Mouse (Mus musculus) stomach, embryonic 15.5 days (tissue): ENCODE results near the gene Dusp18. TPM values are rescaled to one million over a fixed set of nuclear protein-coding genes. Genes with fewer than 3 reads are reported as not detected.
"Not testable (repeated sequence)": the region's sequence is repeated elsewhere in the genome, so short reads cannot be mapped to it uniquely, and the experiment has no call there.

ENCODE experiments used
- ATAC-seq: fragments of 200-750 bp; cut with Nextera tagmentation; 2 replicates; pipeline ENCODE4 v1.8.0; 2017; ENCODE audit warnings: low read depth, moderate number of reproducible peaks, moderate TSS enrichment; ENCODE audit not compliant: insufficient read depth, low FRiP score
- H3K27ac ChIP-seq: fragments of 300-500 bp; sonication (generic); 2 replicates; pipeline ENCODE4 v1.5.1; 2015; ENCODE audit warnings: mild to moderate bottlenecking, inconsistent platforms
- H3K27me3 ChIP-seq: fragments of 300-500 bp; sonication (generic); replicated peaks from 2 replicates; pipeline ENCODE4 v1.6.1; 2015; ENCODE audit warnings: inconsistent platforms
- H3K36me3 ChIP-seq: fragments of 300-500 bp; sonication (generic); 2 replicates; pipeline ENCODE4 v1.6.1; 2015; ENCODE audit warnings: inconsistent platforms
- H3K4me1 ChIP-seq: fragments of 300-500 bp; sonication (generic); 2 replicates; pipeline ENCODE4 v1.6.1; 2015; ENCODE audit warnings: inconsistent platforms
- H3K4me2 ChIP-seq: fragments of 300-500 bp; sonication (generic); 2 replicates; pipeline ENCODE4 v1.6.1; 2015; ENCODE audit warnings: mild to moderate bottlenecking, inconsistent platforms
- H3K4me3 ChIP-seq: fragments of 300-500 bp; sonication (generic); replicated peaks from 2 replicates; pipeline ENCODE4 v1.5.1; 2015; ENCODE audit warnings: inconsistent platforms
- H3K9ac ChIP-seq: fragments of 300-500 bp; sonication (generic); 2 replicates; pipeline ENCODE4 v1.6.1; 2015; ENCODE audit warnings: inconsistent platforms
- H3K9me3 ChIP-seq: fragments of 300-500 bp; sonication (generic); 2 replicates; pipeline ENCODE4 v1.6.1; 2016; ENCODE audit warnings: inconsistent platforms
- WGBS: fragments of 180-500 bp; shearing (Covaris S2); methylation state at CpG from one replicate; pipeline ENCODE4 v1.1.7; 2015; 5-methylcytosine and 5-hydroxymethylcytosine counted together
- polyA plus RNA-seq: library from polyadenylated mRNA; unstranded; fragments of >200 nt; fragmentation: Nextera tagmentation; extraction: Ambion mirVana; gene quantifications from 2 replicates; pipeline ENCODE4 v1.2.1, GENCODE M21; 2015

The Dusp18 gene
- polyA plus RNA-seq, 1 experiment from 2014 or later, result 8.0 TPM

DNA sequence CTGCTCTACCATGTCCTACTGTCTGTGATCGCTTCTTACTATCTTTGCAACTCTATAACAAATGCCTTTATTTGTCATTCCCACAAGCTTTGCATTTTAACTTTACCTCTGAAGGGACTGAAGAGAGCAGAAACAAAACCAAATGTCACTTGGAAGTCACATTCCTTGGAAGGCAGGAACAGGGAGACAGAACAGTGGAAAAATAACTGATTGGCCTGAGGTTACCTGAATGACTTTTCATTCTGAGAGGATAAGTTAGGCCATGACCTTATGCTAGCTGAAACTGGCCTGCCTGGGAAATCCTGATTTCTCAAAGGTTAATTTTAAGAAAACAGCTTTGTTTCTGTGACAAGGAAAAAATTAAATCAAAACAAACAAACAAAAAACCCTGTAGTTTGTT, 893 bp downstream of the Dusp18 start:
- Histone ChIP-seq H3K27ac (no peak overlapping the region), H3K9ac (no peak overlapping the region), H3K4me2 (no peak overlapping the region), H3K4me3 (no peak overlapping the region), H3K36me3 (no peaks in the 10 kb centered on the region), H3K27me3 (no peaks in the 10 kb centered on the region), H3K4me1 (peaks cover 4% of the 10 kb centered on the region; the same call in 1 of the 2 replicates), H3K9me3 (no peaks in the 10 kb centered on the region)
- no peak for ATAC-seq
- WGBS, result 74% methylated on average over 1 of the region's 1 CpGs

DNA sequence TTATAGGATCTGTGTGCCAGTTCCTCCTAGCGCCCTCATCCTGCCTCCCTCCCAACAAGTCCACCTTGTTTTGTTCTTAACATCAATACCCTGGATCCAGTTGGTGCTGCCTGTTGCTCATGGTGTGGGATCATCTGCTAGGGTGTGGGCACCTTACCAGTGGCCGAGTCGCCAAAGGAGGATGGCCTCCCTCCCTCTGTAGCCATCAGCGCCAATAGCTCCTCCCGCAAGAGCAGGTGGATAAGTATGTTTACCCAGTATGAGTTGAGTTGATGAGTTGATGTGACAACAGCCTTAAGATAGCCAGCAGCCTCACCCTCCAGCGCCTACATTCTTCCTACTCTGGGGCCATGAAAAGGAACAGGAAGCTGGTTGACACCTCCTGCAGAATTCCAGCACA, 5.3 kb downstream of the Dusp18 start:
- H3K9ac ChIP-seq, result no peak overlapping the region
- H3K4me2 ChIP-seq, result no peak overlapping the region
- H3K4me1 ChIP-seq, result no peaks in the 10 kb centered on the region
- H3K4me3 ChIP-seq, result no peak overlapping the region
- no peaks in the 10 kb centered on the region for H3K36me3 ChIP-seq
- no peaks in the 10 kb centered on the region for H3K9me3 ChIP-seq
- no peak overlapping the region for H3K27ac ChIP-seq
- no peak for ATAC-seq
- WGBS, result 66% methylated on average over 6 of the region's 6 CpGs
- H3K27me3 ChIP-seq, result no peaks in the 10 kb centered on the region

GRCm38 (mm10) chr11:3902516-3902915, 7.5 kb downstream of the Dusp18 start:
- no peaks in the 10 kb centered on the region for H3K36me3 ChIP-seq
- no peak overlapping the region for H3K27ac ChIP-seq
- no peak for ATAC-seq
- H3K4me2 ChIP-seq, result no peak overlapping the region
- no peaks in the 10 kb centered on the region for H3K27me3 ChIP-seq
- WGBS, result 90% methylated on average over 3 of the region's 3 CpGs
- H3K4me1 ChIP-seq, result no peaks in the 10 kb centered on the region
- no peak overlapping the region for H3K9ac ChIP-seq
- H3K9me3 ChIP-seq, result no peaks in the 10 kb centered on the region
- no peak overlapping the region for H3K4me3 ChIP-seq

- no peaks in the 10 kb centered on the region for H3K9me3 ChIP-seq
- ATAC-seq, result no peak
These were observed 8.0 kb downstream of the Dusp18 start for GRCm38 (mm10) chr11:3903046-3903445.

DNA sequence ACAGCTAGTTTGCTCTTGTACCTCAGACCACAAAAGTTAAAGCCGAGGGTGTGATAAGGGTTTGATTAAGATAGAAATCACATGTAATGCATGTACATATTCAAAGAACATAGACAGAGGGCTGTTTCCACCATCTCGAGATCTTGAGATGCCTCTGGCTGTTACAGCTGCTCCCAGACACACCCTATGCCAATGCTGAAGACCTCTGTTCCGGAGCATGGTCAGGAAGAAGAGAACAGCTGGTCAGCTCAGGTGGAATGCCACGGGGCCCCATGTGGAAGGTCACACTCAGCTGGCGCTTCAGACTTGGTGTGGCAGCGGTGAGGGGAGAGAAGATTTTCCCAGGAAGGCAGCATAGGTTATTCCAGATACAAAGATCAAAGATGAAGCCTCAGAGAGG, 9.6 kb downstream of the Dusp18 start:
- no peaks in the 10 kb centered on the region for H3K36me3 ChIP-seq
- H3K27me3 ChIP-seq, result no peaks in the 10 kb centered on the region
- no peak overlapping the region for H3K9ac ChIP-seq
- no peaks in the 10 kb centered on the region for H3K9me3 ChIP-seq
- no peaks in the 10 kb centered on the region for H3K4me1 ChIP-seq
- no peak for ATAC-seq
- no peak overlapping the region for H3K4me2 ChIP-seq
- 73% methylated on average over 6 of the region's 6 CpGs for WGBS
- no peak overlapping the region for H3K4me3 ChIP-seq
- H3K27ac ChIP-seq, result no peak overlapping the region

More at GRCm38 (mm10) chr11:3903046-3903445, 8.0 kb downstream of the Dusp18 start:
- Histone ChIP-seq H3K4me1 (no peaks in the 10 kb centered on the region), H3K27me3 (no peaks in the 10 kb centered on the region), H3K4me2 (no peak overlapping the region), H3K27ac (no peak overlapping the region), H3K4me3 (no peak overlapping the region), H3K36me3 (no peaks in the 10 kb centered on the region), H3K9ac (no peak overlapping the region)
- WGBS, result 79% methylated on average over 5 of the region's 5 CpGs

GRCm38 (mm10) chr11:3905446-3905845, 10.4 kb downstream of the Dusp18 start:
- H3K9ac ChIP-seq, result no peak overlapping the region
- H3K4me3 ChIP-seq, result no peak overlapping the region
- H3K36me3 ChIP-seq, result no peaks in the 10 kb centered on the region
- H3K9me3 ChIP-seq, result no peaks in the 10 kb centered on the region
- H3K4me2 ChIP-seq, result no peak overlapping the region
- WGBS, result 82% methylated on average over 1 of the region's 1 CpGs
- H3K27ac ChIP-seq, result no peak overlapping the region
- H3K27me3 ChIP-seq, result no peaks in the 10 kb centered on the region
- 0 out of 2 replicates have a peak, but pooled peaks cover 2% of the 10 kb centered on the region for H3K4me1 ChIP-seq
- ATAC-seq, result no peak

GRCm38 (mm10) chr11:3909236-3909635, 14.2 kb downstream of the Dusp18 start:
- no peak for ATAC-seq
- no peaks in the 10 kb centered on the region for H3K36me3 ChIP-seq
- 0 out of 2 replicates have a peak, but pooled peaks cover 7% of the 10 kb centered on the region for H3K27me3 ChIP-seq
- H3K4me2 ChIP-seq, result no peak overlapping the region
- H3K9ac ChIP-seq, result no peak overlapping the region
- no peak overlapping the region for H3K4me3 ChIP-seq
- peaks cover 31% of the 10 kb centered on the region for H3K4me1 ChIP-seq
- H3K27ac ChIP-seq, result no peak overlapping the region
- no peaks in the 10 kb centered on the region for H3K9me3 ChIP-seq
- WGBS, result 80% methylated on average over 4 of the region's 4 CpGs

- Histone ChIP-seq H3K36me3 (no peaks in the 10 kb centered on the region), H3K4me1 (peaks cover 34% of the 10 kb centered on the region), H3K27ac (no peak overlapping the region), H3K4me3 (no peak overlapping the region), H3K27me3 (0 out of 2 replicates have a peak, but pooled peaks cover 7% of the 10 kb centered on the region), H3K9ac (no peak overlapping the region), H3K4me2 (no peak overlapping the region), H3K9me3 (no peaks in the 10 kb centered on the region)
- 59% methylated on average over 5 of the region's 5 CpGs for WGBS
- ATAC-seq, result no peak
These were observed 15.7 kb downstream of the Dusp18 start for GRCm38 (mm10) chr11:3910513-3911310.

DNA sequence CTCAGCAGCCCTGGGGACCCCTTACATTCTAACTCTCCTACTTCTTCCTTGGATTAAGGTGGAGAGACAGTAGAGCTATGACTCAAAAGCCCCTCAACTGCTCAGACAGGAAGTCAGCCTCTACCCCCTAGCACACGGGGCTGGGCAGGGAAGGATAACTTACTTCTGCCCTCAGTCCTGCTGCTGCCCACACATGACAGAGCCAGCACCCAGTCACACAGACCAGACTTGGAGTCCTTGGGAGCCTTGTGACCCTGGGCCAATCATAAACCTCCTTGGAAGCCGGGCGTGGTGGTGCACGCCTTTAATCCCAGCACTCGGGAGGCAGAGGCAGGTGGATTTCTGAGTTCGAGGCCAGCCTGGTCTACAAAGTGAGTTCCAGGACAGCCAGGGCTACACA, 16.4 kb downstream of the Dusp18 start:
- H3K9ac ChIP-seq, H3K9me3 ChIP-seq, ATAC-seq, H3K27ac ChIP-seq, H3K36me3 ChIP-seq, H3K4me3 ChIP-seq, H3K27me3 ChIP-seq, H3K4me2 ChIP-seq: not testable (repeated sequence)
- WGBS, result 85% methylated on average over 6 of the region's 6 CpGs
- H3K4me1 ChIP-seq, result peaks cover 34% of the 10 kb centered on the region

DNA sequence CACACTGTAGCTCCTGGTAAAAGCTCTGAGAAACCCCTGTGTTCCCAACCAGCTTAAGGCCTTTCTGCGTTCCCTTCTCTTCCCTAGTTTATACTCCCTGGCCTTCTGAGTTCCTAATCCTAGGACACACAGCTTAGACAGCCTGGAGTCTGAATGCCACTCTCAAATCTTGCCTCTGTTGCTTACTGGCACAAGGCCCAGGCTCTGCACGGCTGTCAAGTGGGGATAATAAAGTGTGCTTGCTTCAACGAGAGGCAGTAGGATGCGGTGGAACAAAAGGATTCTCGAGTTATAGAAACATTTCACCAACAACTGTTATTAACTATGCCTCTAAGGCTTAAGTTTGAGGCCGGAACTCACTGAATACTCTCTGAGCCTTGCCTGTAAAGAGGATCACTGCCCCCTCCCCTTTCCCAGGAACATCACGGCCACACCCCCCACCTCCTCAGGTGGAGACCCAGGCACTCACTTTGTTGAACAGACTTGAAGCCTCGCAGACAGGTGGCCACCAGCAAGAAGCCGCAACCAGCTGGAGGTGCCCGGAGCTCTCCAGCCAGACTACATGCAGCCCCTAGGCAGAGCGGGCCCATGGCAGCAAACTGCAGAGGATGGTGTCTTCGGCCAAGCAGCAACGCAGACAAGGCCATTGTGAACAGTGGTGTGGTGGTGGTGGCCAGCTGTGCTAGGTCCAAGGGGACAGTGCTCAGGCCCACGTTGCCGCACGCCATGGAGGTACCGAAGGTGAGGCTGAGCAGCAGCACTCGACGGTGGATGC, 17.2 kb downstream of the Dusp18 start:
- peaks cover 34% of the 10 kb centered on the region for H3K4me1 ChIP-seq
- H3K9me3 ChIP-seq, result no peaks in the 10 kb centered on the region
- H3K36me3 ChIP-seq, result no peaks in the 10 kb centered on the region
- peak overlapping the region; percentile 83 for H3K4me2 ChIP-seq
- WGBS, result 23% methylated on average over 19 of the region's 19 CpGs
- peaks cover 7% of the 10 kb centered on the region; the same call in 1 of the 2 replicates for H3K27me3 ChIP-seq
- H3K4me3 ChIP-seq, result peak overlapping the region; percentile 58
- no peak overlapping the region for H3K27ac ChIP-seq
- no peak overlapping the region for H3K9ac ChIP-seq
- ATAC-seq, result no peak

DNA sequence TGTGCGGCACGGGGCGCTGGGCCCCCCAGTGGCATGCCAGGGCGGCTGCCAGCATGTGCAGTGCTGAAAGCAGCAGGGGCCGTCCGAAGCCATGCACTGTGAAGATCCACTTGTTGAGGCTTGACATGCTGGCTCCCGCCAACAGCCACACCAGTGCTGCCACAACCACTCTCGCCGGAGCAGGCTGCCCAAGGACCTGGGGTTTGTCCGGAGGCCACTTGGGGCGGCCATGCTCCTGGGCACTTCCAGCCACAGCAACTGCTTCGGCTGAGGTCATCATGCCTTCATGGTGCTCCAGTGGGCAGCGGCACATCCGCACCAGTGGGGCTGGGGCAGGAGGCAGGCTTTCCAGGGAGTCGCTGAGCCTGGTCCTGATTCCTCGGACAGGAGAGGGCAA, 17.8 kb downstream of the Dusp18 start:
- H3K36me3 ChIP-seq, result no peaks in the 10 kb centered on the region
- 6% methylated on average over 15 of the region's 16 CpGs for WGBS
- H3K9ac ChIP-seq, result no peak overlapping the region
- peaks cover 34% of the 10 kb centered on the region for H3K4me1 ChIP-seq
- H3K27ac ChIP-seq, result no peak overlapping the region
- peaks cover 7% of the 10 kb centered on the region; the same call in 1 of the 2 replicates for H3K27me3 ChIP-seq
- 0 out of 2 replicates have a peak, but pooled peaks have one; percentile 1 for ATAC-seq
- H3K4me3 ChIP-seq, result peak overlapping the region; percentile 58
- H3K4me2 ChIP-seq, result peak overlapping the region; percentile 83
- no peaks in the 10 kb centered on the region for H3K9me3 ChIP-seq
